Mouse (Mus musculus) neural tube, embryonic 13.5 days (tissue): ENCODE results near the gene Gm10273. TPM values are rescaled to one million over a fixed set of nuclear protein-coding genes. Genes with fewer than 3 reads are reported as not detected.
"Not testable (repeated sequence)": the region's sequence is repeated elsewhere in the genome, so short reads cannot be mapped to it uniquely, and the experiment has no call there.

ENCODE experiments used
- ATAC-seq: fragments of 200-750 bp; cut with Nextera tagmentation; 2 replicates; pipeline ENCODE4 v1.8.0; 2017; ENCODE audit warnings: low read depth, mild to moderate bottlenecking, moderate TSS enrichment, moderate library complexity
- H3K27ac ChIP-seq: fragments of 300-500 bp; sonication (generic); replicated peaks from 2 replicates; pipeline ENCODE4 v1.5.1; 2015; ENCODE audit warnings: moderate library complexity, mild to moderate bottlenecking, inconsistent platforms
- H3K27me3 ChIP-seq: fragments of 300-500 bp; sonication (generic); 2 replicates; pipeline ENCODE4 v1.6.1; 2015; ENCODE audit warnings: mild to moderate bottlenecking, inconsistent platforms
- H3K36me3 ChIP-seq: fragments of 300-500 bp; sonication (generic); 2 replicates; pipeline ENCODE4 v1.6.1; 2015; ENCODE audit warnings: mild to moderate bottlenecking, inconsistent platforms
- H3K4me1 ChIP-seq: fragments of 300-500 bp; sonication (generic); replicated peaks from 2 replicates; pipeline ENCODE4 v1.6.1; 2015; ENCODE audit warnings: inconsistent platforms
- H3K4me2 ChIP-seq: fragments of 300-500 bp; sonication (generic); 2 replicates; pipeline ENCODE4 v1.6.1; 2015; ENCODE audit warnings: inconsistent platforms, mild to moderate bottlenecking, moderate library complexity
- H3K4me3 ChIP-seq: fragments of 300-500 bp; sonication (generic); 2 replicates; pipeline ENCODE4 v1.5.1; 2015; ENCODE audit warnings: mild to moderate bottlenecking, inconsistent platforms
- H3K9ac ChIP-seq: fragments of 300-500 bp; sonication (generic); 2 replicates; pipeline ENCODE4 v1.6.1; 2015; ENCODE audit warnings: moderate library complexity, mild to moderate bottlenecking, inconsistent platforms
- H3K9me3 ChIP-seq: fragments of 300-500 bp; sonication (generic); 2 replicates; pipeline ENCODE4 v1.6.1; 2016; ENCODE audit warnings: inconsistent platforms
- WGBS: fragments of 180-500 bp; shearing (Covaris S2); methylation state at CpG from one replicate; pipeline ENCODE4 v1.1.7; 2015; 5-methylcytosine and 5-hydroxymethylcytosine counted together
- polyA plus RNA-seq: library from polyadenylated mRNA; unstranded; fragments of >200 nt; fragmentation: Nextera tagmentation; extraction: Ambion mirVana; gene quantifications from 2 replicates; pipeline ENCODE4 v1.2.1, GENCODE M21; 2015

The Gm10273 gene
- polyA plus RNA-seq = not detected in 2 replicates

- 84% methylated on average over 13 of the region's 25 CpGs for WGBS
- H3K4me2 ChIP-seq, H3K27me3 ChIP-seq, H3K27ac ChIP-seq, H3K9me3 ChIP-seq, H3K9ac ChIP-seq, H3K4me3 ChIP-seq, H3K4me1 ChIP-seq, ATAC-seq, H3K36me3 ChIP-seq: not testable (repeated sequence)
Observed at GRCm38 (mm10) chr10:59395461-59395860, at the start of gene Gm10273. TSS of gene Gm10273 (plus strand) at chr10:59395632.

DNA sequence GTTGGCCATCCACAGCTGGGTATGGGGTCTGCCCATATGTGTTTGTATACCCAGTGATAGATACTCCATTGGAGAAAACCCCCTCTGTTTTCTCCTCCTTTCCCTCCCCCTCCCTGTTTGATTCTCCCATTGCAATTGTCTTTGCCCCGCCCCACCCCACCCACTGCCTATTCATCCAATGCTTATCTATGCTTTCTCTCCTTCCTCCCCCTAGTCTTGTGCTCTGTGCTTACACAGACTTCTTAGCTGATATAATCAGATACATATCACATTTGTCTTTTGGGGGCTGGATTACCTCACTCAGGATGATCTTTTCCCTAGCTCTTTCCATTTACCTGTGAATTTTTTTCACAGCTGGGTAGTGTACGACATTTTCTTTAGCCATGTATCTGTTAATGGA is 48.9 kb upstream of the Gm10273 start:
- ATAC-seq = no peak
- H3K27me3 ChIP-seq = no peaks in the 10 kb centered on the region
- no peak overlapping the region for H3K27ac ChIP-seq
- H3K9me3 ChIP-seq = no peaks in the 10 kb centered on the region
- no peak overlapping the region for H3K4me2 ChIP-seq
- no peak overlapping the region for H3K4me3 ChIP-seq
- H3K9ac ChIP-seq = no peak overlapping the region
- H3K36me3 ChIP-seq = peaks cover 66% of the 10 kb centered on the region
- H3K4me1 ChIP-seq = no peaks in the 10 kb centered on the region
- 92% methylated on average over 2 of the region's 2 CpGs for WGBS

GRCm38 (mm10) chr10:59348200-59348599 is 47.2 kb upstream of the Gm10273 start:
- Histone ChIP-seq H3K4me2 (no peak overlapping the region), H3K4me3 (no peak overlapping the region), H3K27me3 (no peaks in the 10 kb centered on the region), H3K4me1 (no peaks in the 10 kb centered on the region), H3K36me3 (peaks cover 74% of the 10 kb centered on the region), H3K9me3 (no peaks in the 10 kb centered on the region), H3K27ac (no peak overlapping the region), H3K9ac (no peak overlapping the region)
- 97% methylated on average over 9 of the region's 9 CpGs for WGBS
- ATAC-seq = no peak

DNA sequence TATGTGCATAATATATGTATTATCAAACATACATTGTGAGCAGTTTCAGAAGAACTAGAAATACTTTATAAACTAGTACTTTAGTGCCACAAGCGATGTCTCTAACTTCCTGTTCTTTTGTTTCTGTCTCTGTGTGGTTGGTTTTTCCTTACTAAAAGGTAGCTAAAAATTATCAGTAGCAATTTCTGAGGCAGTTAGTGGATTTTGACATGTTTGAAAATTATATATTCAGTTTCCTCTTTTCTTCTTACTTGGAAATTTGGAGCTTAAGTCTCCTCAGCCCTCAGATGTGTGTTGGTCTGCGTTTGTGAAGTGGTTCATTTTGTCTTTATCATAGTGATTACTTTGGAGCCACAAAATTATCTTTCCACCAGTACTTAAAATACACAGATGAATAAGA is 45.9 kb upstream of the Gm10273 start:
- H3K36me3 ChIP-seq = peaks cover 69% of the 10 kb centered on the region

DNA sequence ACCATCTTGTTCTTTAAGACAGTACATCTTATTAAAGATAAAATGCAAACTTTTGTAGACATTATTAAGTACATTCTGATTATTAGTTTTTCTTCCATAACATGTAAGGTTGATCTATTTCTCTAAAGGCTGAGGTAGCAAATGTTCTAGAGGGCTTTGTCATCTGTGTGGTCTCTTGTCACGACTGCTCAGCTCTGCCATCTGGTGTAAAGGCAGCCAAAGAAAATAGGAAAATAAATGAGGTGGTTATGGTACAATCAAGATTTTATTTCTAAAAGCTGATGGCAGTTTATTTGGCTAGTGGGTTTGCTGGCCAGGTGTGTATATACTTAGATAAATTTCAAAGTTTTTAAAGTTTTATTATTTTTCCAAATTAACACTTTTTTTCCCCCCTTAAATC is 42.4 kb upstream of the Gm10273 start:
- H3K36me3 ChIP-seq = peaks cover 61% of the 10 kb centered on the region
- H3K27ac ChIP-seq = no peak overlapping the region
- no peak overlapping the region for H3K4me2 ChIP-seq
- no peaks in the 10 kb centered on the region for H3K27me3 ChIP-seq
- no peak overlapping the region for H3K9ac ChIP-seq
- 45% methylated on average over 1 of the region's 1 CpGs for WGBS
- H3K9me3 ChIP-seq = no peaks in the 10 kb centered on the region
- no peaks in the 10 kb centered on the region for H3K4me1 ChIP-seq
- H3K4me3 ChIP-seq = no peak overlapping the region
- no peak for ATAC-seq

More for the DNA sequence above, 45.9 kb upstream of the Gm10273 start:
- Histone ChIP-seq H3K9me3 (no peaks in the 10 kb centered on the region), H3K4me2 (no peak overlapping the region), H3K4me1 (no peaks in the 10 kb centered on the region), H3K27me3 (no peaks in the 10 kb centered on the region), H3K4me3 (no peak overlapping the region), H3K27ac (no peak overlapping the region), H3K9ac (no peak overlapping the region)
- ATAC-seq = no peak
- 95% methylated on average over 2 of the region's 2 CpGs for WGBS

DNA sequence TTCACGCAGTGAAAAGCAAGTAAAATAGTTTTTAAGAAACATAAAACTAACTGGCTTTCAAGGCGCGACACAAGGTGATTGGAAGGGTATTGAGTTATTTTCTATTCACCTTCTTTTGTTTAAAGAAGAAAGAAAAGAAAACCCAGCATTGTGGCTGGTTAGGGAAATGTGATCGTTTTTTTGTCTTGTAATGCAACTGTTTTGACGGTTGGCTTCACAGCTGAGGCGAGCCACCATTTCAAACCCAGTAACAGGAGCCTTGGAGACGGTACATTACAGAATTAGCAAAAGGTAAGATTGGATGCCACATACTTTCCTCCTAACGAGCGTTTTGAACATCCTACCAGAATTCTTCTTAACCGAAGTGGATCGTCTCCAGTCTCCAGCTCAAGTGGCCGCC is 41.3 kb upstream of the Gm10273 start:
- no peak overlapping the region for H3K27ac ChIP-seq
- peaks cover 52% of the 10 kb centered on the region for H3K36me3 ChIP-seq
- H3K4me2 ChIP-seq = no peak overlapping the region
- ATAC-seq = no peak
- no peak overlapping the region for H3K4me3 ChIP-seq
- H3K4me1 ChIP-seq = no peaks in the 10 kb centered on the region
- no peaks in the 10 kb centered on the region for H3K9me3 ChIP-seq
- no peak overlapping the region for H3K9ac ChIP-seq
- no peaks in the 10 kb centered on the region for H3K27me3 ChIP-seq
- 64% methylated on average over 12 of the region's 12 CpGs for WGBS

DNA sequence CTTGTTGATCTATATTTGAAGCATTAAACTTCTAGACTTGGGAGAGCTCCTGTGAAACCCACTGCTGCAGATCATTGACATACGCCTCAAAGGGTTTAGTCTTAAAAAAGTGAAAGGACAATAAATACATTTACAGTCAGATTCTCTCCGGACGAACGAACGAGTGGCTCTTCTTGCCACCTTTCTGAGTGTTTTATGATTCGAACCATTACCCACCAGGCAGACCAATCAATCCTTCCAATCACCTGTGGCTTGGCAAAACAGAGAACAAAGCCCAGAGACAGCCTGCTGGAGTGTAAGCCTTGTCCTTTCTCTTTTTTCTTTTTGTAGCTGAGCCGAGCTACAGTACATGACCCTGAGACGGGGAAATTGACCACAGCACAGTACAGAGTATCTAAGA is 40.4 kb upstream of the Gm10273 start:
- Histone ChIP-seq H3K9me3 (no peaks in the 10 kb centered on the region), H3K36me3 (peaks cover 49% of the 10 kb centered on the region), H3K4me3 (no peak overlapping the region), H3K27ac (no peak overlapping the region), H3K9ac (no peak overlapping the region), H3K4me2 (no peak overlapping the region), H3K4me1 (no peaks in the 10 kb centered on the region), H3K27me3 (no peaks in the 10 kb centered on the region)
- 44% methylated on average over 8 of the region's 8 CpGs for WGBS
- no peak for ATAC-seq

- no peak for ATAC-seq
- no peak overlapping the region for H3K4me2 ChIP-seq
- no peak overlapping the region for H3K9ac ChIP-seq
- no peak overlapping the region for H3K27ac ChIP-seq
- no peaks in the 10 kb centered on the region for H3K27me3 ChIP-seq
- H3K4me1 ChIP-seq = no peaks in the 10 kb centered on the region
- WGBS = 89% methylated on average over 4 of the region's 4 CpGs
- no peaks in the 10 kb centered on the region for H3K9me3 ChIP-seq
- H3K4me3 ChIP-seq = no peak overlapping the region
- H3K36me3 ChIP-seq = peaks cover 54% of the 10 kb centered on the region
Observed at GRCm38 (mm10) chr10:59358744-59359143, 36.7 kb upstream of the Gm10273 start.

- ATAC-seq = no peak
- Histone ChIP-seq H3K4me1 (no peaks in the 10 kb centered on the region), H3K27me3 (no peaks in the 10 kb centered on the region), H3K4me2 (no peak overlapping the region), H3K27ac (no peak overlapping the region), H3K9me3 (no peaks in the 10 kb centered on the region), H3K4me3 (no peak overlapping the region), H3K9ac (no peak overlapping the region), H3K36me3 (peaks cover 73% of the 10 kb centered on the region)
- WGBS = 92% methylated on average over 2 of the region's 2 CpGs
Observed at GRCm38 (mm10) chr10:59363208-59363607, 32.2 kb upstream of the Gm10273 start.

- H3K4me3 ChIP-seq = no peak overlapping the region
- no peak for ATAC-seq
- no peak overlapping the region for H3K9ac ChIP-seq
- no peaks in the 10 kb centered on the region for H3K4me1 ChIP-seq
- H3K27me3 ChIP-seq = no peaks in the 10 kb centered on the region
- no peaks in the 10 kb centered on the region for H3K9me3 ChIP-seq
- 95% methylated on average over 3 of the region's 3 CpGs for WGBS
- H3K36me3 ChIP-seq = peaks cover 85% of the 10 kb centered on the region
- no peak overlapping the region for H3K4me2 ChIP-seq
- no peak overlapping the region for H3K27ac ChIP-seq
Observed at GRCm38 (mm10) chr10:59364551-59364950, 30.9 kb upstream of the Gm10273 start.

DNA sequence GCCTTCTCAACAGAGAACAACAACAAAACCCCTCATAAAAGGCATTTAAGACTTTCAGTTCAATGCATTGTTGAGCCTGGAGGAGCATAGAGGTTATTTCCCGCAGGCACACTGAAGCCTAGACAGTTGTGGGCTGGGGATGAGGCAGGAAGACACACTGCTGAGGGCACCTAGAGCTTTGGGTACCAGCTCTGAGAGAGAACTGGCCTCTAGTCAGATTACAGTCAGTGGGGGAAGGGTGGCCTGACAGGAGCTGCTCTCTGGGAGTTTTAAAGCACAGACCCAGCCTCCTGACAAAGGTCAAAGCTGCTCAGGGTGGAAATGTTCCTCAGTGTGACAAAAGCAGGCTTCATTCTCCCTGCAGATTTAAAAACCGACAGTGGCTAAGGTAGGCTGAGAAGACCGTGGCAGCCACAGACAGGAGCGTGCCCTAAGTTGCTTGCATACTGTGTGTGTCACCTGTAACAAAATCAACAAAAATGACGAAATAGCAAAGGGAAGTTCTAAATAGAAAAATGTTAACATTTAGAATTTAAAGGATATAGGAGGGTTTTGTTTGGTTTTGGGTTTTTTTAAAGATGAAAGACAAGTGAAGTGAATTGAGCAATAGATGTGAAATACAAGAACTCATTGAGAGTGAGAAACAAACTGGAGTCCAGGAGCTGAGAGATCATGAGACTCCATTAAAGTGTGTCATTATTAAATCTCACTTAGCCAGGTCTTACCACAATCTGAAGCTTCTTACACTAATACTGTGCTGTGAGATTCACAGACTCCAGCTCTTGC is 29.4 kb upstream of the Gm10273 start:
- Histone ChIP-seq H3K9ac (no peak overlapping the region), H3K27ac (no peak overlapping the region), H3K36me3 (peaks cover 91% of the 10 kb centered on the region), H3K9me3 (no peaks in the 10 kb centered on the region), H3K4me2 (no peak overlapping the region), H3K4me3 (no peak overlapping the region), H3K4me1 (no peaks in the 10 kb centered on the region), H3K27me3 (no peaks in the 10 kb centered on the region)
- ATAC-seq = no peak
- 74% methylated on average over 5 of the region's 5 CpGs for WGBS

DNA sequence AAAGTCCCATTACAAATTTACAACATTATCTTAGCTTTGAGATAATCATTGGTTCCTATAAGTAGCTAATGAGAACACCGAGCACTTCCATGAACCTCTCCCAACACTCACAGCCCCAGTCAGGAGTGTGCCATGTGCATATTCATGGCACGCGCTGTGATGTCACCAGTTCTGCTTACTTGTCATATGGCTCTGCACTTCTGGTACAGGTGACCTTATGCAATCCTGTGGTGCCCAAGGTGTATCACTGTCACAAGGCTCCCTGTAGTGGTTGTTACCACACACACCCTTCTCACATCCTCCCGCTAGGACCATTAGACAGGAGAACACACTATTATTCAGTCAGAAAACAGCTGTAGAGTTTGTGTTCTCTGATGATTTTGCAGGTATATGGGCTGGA is 28.7 kb upstream of the Gm10273 start:
- Histone ChIP-seq H3K4me2 (no peak overlapping the region), H3K27ac (no peak overlapping the region), H3K9ac (no peak overlapping the region), H3K9me3 (no peaks in the 10 kb centered on the region), H3K36me3 (peaks cover 93% of the 10 kb centered on the region), H3K27me3 (no peaks in the 10 kb centered on the region), H3K4me1 (no peaks in the 10 kb centered on the region), H3K4me3 (no peak overlapping the region)
- WGBS = 96% methylated on average over 4 of the region's 4 CpGs
- ATAC-seq = no peak

- H3K36me3 ChIP-seq = peaks cover 93% of the 10 kb centered on the region
- 90% methylated on average over 4 of the region's 4 CpGs for WGBS
Observed at GRCm38 (mm10) chr10:59367206-59367605, 28.2 kb upstream of the Gm10273 start.

More at GRCm38 (mm10) chr10:59367206-59367605, 28.2 kb upstream of the Gm10273 start:
- no peaks in the 10 kb centered on the region for H3K4me1 ChIP-seq
- no peaks in the 10 kb centered on the region for H3K27me3 ChIP-seq
- no peak overlapping the region for H3K4me3 ChIP-seq
- H3K4me2 ChIP-seq = no peak overlapping the region
- no peaks in the 10 kb centered on the region for H3K9me3 ChIP-seq
- no peak for ATAC-seq
- no peak overlapping the region for H3K27ac ChIP-seq
- no peak overlapping the region for H3K9ac ChIP-seq
